Mouse (Mus musculus) lung, postnatal 36 days (tissue): ENCODE measurements around the gene Lrp6.
A peak's percentile ranks its signal among the peaks of the same experiment; 100 is the strongest.

Source experiments
- DNase-seq: peaks from one replicate; pipeline ENCODE4 v3.0.0; 2022; ENCODE audit warnings: mixed read lengths

Gene Lrp6

DNA sequence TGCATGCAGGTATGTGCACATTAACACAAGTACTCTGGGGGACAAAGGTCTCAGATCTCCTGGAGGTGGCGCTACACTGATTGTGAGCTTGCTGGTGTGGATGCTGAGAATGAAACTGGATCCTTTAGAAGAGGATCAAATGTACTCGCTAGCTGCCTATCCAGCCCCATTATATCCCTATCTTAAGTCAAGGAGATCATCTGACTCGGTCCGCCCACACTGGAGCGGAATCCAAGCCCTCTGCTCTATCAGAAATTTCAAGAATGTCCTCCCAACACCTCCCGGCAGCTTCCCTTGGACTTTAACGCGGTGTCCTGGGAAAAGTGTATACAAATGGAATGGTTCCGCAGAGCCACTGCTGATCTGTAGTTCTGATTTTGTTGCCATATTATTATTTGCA, 77.1 kb downstream of the Lrp6 start:
- peak; percentile 68 for DNase-seq

DNA sequence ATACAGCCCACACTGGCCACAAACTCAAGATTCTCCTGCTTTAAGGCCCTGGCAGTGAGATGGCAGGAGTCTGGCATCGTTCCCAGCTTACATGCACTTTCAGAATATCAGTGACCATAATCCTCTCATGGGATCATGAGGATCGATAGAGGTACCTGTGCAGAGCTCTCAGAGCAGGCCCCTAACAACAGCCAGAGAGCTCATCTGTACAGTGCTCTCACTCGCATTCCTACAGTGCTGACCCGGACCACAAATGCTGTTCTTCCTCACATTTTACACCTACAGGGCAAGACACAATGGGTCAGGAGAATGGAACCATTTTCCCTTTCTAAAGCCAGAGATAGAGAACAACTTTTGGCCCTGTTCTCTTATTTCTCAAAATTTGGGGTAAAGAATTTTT, 77.6 kb downstream of the Lrp6 start:
- DNase-seq = no peak

DNA sequence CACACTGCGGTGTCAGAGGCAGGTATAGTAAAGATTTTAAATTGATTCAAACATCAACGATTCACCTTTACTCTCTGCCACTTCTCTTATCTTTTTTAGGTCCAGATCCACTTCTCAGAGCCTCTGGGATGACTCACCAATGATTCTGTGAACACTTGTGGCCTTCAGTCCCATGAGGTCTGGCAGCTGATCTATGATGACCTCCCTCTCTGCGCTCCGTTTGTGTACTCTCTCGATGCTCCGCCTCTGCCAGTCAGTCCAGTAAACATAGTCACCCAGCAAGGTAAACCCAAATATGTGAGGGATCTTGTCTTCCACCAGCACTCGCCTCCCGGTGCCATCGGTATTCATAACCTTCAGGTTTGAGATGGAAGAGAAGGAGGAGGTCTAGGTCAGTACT, 80.4 kb downstream of the Lrp6 start:
- no peak for DNase-seq

DNA sequence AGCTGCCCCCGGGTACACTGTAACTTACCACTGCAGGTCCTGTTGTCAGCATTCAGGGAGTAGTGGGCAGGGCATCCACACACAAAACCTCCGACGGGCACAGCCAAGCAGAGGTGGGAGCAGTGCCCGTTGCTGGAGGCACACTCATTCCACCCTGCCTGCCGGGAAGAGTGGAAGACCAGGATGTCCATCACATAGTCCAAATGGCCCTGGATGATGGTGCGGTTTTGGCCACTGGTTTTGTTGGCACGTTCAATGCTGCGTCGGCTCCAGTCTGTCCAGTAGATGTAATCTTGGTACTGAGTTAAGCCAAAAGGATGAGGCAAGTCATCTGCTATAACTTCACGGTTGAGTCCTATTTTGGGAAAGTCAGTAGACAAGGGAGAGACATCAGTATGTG, 87.3 kb downstream of the Lrp6 start:
- no peak for DNase-seq

GRCm38 (mm10) chr6:134473143-134473561, 93.6 kb downstream of the Lrp6 start:
- DNase-seq = peak; percentile 66

GRCm38 (mm10) chr6:134470857-134471256, 95.9 kb downstream of the Lrp6 start:
- peak; percentile 89 for DNase-seq

- DNase-seq = no peak
These were observed 97.5 kb downstream of the Lrp6 start for GRCm38 (mm10) chr6:134469297-134469696.

DNA sequence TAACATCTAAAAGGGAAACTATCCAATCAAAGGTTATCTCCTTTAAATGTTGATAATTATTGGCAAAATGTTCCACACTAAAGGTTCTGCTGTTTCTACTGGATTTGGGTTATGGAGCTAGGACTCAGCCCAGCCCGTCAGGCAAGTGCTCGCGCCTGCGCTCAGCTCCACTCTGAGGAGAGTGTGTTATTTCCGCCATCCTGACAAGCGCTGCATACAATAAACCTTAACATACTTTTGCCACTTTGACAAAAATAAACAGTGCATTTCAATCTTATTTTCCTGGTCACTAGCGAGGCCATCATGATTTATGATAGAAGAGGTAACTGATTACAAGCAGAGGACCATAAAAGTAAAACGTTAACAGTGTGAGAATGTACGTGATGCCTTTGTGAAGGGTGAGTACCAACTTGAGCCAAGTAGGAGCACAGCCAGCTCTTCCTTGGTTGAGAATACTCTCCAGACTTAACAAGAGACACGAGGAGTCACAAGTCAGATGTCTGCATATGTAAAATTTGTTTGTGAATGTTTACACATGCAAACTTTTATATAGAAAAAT, 100.0 kb downstream of the Lrp6 start:
- no peak for DNase-seq

DNA sequence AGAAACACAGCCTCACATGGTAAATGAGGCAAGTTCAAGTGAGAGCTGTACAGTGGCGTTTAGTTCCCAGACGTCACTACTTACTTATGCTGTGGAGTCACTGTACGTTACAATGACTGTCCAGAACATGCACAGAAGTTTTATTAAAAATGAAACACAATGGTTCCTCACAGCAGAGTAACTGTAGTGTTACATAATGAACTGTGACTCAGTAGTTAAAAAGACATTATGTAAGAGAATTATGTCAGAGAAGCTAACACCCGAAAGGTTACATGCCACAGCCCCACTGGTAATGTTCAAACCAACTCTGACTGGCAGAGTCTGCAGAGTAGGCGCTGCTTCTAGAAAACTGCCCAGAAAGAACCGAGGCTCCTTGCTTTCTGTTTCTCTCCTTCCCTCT, 105.6 kb downstream of the Lrp6 start:
- peak; percentile 18 for DNase-seq

DNA sequence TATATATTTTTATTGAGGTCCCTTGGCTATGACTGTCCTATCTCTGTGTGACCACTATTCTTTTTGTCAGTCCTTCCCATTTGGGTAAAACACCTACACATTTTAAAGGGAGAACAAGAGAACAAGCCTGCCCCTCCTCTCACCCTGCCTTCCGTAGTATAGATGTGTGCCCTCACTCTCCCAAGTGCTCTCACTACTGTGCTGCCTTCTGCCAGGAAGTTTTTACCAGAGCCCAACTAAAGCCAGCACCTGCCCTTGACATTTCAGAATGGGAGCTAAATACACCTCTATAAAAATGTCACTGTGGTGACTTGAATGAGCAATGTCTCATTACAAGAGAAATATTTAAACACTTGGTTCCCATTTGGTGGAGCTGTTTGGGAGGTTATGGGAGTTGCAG, 108.4 kb downstream of the Lrp6 start:
- DNase-seq = no peak

DNA sequence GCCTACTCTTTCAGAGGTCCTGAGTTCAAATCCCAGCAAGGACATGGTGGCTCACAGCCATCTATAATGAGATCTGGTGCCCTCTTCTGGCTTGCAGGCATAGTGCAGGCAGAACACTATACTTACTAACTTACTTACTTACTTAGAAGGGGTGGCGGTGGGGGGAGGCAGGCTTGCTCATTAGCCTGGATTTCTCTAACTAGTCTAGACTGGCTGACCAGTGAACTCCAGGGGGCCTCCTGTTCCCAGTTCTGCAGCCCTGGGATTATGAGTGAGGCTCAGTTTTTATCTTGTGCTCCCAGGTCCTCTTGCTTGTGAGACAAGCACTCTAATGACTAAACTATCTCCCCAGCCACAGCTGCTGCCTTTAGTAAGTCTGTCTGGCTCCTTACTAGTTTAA, 112.7 kb downstream of the Lrp6 start:
- peak; percentile 50 for DNase-seq

GRCm38 (mm10) chr6:134450661-134451119, 116.1 kb downstream of the Lrp6 start:
- DNase-seq = no peak

GRCm38 (mm10) chr6:134449958-134450357, 116.8 kb downstream of the Lrp6 start:
- no peak for DNase-seq

GRCm38 (mm10) chr6:134448451-134448850, 118.3 kb downstream of the Lrp6 start:
- peak; percentile 67 for DNase-seq

DNA sequence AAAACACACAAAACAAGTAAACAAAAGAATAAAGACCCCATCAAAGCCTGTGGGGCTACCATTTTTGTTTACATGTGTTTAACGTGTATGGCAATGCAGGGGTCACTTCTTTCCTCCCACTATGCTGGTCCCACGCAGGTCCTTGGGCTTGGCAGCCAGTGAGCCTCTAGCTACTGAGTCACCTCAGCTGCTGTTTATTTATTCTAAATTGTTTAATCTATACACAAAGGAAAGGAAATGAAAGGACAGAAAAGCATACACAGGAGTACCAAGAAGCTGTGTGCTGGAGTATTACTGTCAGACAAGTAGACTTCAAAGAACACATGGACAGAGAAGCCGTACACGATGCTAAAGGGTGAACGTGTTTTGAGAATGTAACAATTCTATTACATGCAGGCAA, 122.8 kb downstream of the Lrp6 start:
- DNase-seq = no peak

DNA sequence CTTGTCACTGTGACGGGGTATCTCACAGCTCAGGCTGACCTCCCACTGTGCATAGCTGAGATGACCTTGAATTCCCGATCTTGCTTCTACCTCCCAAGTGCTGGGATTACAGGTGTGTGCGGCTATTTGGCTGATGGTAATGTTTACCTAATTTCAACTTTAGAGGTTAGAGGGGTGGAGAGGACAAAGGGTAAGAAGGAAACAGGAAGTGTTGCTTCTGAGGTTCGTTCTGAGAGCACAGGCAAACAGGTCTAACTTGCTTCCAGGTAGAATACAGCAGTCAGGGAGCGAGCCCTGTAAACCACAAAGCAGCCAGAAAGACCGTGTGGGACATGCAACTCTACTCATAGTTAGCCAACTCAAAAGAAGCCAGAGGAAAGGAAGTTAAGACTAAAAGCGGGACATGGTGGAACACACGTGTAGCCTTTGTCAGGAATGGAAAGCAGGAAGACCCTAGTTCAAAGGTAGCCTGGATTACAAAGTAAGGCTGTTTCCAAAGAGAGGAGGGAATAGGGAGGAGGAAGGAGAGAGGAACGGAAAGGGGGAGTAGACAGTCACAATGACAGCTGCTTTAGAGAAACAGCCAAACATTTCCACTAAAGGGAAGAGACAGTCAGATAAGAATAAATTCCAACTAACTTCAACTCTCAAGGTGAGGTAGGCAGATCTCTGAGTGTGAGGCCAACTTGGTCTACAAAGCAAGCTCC, 123.4 kb downstream of the Lrp6 start:
- DNase-seq = peak; percentile 64

DNA sequence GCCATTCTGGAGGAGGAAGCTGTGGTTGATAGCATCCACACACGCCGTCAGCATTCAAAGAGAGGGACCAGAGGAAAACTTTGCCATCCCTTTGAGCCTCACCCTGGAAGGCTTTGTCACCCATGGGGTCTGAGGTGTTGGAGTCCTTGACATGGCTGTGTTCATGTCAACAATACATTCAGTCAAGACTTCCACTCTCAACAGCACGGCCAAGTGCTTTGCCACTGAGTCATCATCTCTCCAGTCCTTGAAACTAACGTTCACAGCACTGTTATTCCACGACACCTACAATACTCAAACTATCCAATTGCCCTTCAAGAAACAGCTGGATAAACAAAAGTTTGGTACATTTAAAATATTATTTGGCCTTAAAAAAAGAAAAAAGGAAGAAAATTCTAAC, 124.5 kb downstream of the Lrp6 start:
- DNase-seq = peak; percentile 30

GRCm38 (mm10) chr6:134441716-134442115, 125.0 kb downstream of the Lrp6 start:
- DNase-seq = no peak

DNA sequence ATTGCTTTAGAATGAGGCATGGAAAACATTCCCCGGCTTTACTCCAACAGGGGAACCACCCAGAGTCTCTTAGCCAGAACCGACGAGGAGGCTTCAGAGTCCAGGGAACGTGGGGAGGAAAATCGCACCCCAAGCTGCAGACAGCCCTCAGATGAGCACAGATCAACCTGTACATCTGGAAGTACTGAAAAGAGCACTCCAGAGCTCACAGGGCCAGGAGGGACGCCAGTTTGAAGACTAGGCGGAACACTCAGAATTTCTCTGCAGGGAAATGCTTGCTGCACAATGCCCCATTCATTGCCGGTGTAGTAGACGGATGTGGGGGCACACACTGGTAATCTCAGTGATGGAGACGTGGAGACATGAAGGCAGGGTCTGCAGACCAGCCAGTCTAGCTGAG, 126.7 kb downstream of the Lrp6 start:
- DNase-seq = no peak

DNA sequence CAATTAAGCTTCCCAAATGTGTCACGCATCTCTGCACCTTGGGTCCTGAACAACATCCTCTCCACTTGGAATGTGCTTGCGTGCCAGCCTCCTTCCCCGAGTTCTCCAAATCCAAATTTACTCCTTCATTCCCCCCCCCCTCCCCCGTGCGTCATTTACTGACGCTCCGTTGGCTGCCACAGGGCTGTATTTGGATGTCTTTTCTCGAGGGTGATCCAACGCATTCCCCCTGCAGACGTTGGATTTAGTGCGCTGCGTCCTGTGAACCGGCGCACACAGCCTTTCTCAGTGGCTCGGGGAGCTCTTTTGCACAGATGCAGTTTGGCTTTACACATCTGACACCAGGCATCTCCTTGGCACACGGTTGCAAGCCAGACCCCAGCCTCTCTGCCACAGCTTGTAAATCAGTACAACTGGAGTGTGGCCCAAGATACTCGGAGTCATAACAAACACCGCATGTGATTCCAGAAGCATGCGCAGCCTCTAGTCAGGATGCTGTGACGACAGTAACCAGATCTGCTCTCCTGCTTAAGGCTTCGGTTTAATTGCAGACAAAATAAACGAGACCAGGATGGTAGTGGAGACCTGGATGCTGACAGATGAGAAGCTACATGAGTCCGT, 127.3 kb downstream of the Lrp6 start:
- peak; percentile 34 for DNase-seq

DNA sequence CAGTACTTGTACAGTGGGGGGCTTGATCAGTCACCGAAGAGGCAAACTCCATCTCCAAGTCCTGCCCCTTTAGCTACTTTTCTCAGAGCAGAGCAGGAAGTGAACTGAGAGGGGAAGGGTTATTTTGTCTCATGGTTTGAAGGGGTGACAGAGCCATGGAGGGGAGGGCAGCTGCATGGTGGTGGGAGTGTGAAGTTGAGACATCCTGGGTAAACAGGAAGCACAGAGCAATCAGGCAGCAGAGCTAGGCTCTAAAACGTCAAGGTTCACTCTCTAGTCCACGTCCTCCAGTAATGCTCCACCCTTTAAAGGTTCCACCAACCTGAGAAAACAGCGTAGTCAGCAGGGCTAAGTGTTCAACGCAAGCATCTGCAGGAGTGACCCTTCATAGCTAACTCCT, 129.8 kb downstream of the Lrp6 start:
- DNase-seq = no peak

GRCm38 (mm10) chr6:134434866-134435390, 131.8 kb downstream of the Lrp6 start:
- no peak for DNase-seq

DNA sequence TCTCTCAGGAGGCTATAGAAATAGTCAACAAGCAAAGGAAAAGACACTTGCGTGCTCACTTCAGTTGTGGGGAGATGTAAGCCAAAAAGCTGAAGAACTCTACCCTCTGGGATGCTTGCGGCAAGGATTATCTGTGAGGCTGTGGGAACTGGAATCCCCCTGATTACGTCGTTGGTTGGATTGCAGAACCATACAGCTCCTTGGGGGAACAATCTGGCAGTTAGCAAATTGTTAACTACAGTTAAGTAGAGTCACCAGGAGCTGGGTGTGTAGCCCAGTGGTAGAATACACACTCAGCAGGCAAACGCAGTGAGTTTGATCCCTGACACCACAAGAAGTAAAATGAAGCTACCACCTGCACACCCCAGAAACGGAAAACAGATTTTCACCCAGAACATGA, 132.7 kb downstream of the Lrp6 start:
- DNase-seq = no peak

GRCm38 (mm10) chr6:134433281-134433680, 133.5 kb downstream of the Lrp6 start:
- DNase-seq = no peak
